Mouse (Mus musculus) layer of hippocampus, adult 9-10 months (tissue): Measurements from ENCODE around the gene Kif23.

Experiments used
- DNase-seq: peaks from one replicate; pipeline ENCODE4 v3.0.0; 2022; ENCODE audit warnings: low spot score

The Kif23 gene

GRCm38 (mm10) chr9:61904201-61904600, 42.4 kb downstream of the Kif23 start:
- DNase-seq: no peak

GRCm38 (mm10) chr9:61902445-61902844, 44.1 kb downstream of the Kif23 start:
- no peak for DNase-seq

DNA sequence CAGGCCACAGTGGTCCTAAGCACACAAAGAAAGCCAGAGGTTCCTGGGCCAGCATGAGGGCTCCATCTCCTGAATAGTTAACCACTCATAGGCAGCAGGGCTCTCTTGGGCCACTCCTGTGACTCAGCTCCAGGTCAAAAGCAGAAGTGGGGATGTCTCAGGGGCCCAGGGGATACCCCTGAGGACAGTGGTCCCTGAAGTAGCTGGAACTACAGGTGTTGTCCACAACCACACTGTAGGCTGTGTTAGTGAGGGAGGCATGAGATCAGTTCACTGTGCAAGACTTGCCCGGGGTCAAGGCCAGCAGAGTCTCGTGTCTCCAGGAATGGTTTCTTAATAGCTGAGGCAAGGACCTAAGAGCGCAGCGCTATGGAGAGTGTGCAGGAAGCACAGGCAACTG, 45.0 kb downstream of the Kif23 start:
- no peak for DNase-seq

DNA sequence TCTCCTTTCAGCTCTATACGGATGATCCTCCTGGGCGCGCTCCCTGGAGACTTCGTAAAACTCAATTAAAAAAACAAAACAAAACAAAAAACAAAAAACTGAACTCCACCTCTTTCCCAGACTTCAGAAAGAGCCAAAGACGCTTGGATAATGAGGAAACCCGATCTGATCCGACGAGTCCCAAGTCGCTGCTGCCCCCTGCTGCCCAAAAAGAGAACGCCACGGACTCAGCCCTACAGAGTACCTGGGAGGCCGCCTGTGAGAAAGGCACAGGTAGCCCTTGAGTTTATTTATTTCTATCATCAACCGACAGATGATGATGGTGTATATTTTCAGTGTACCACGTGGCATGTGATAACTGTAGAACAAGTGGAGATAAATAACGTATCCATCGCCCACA, 46.8 kb downstream of the Kif23 start:
- DNase-seq: peak; percentile 55

GRCm38 (mm10) chr9:61898401-61898800, 48.2 kb downstream of the Kif23 start:
- DNase-seq: peak; percentile 75

- DNase-seq: no peak
These were observed 51.6 kb downstream of the Kif23 start for GRCm38 (mm10) chr9:61895014-61895413.

GRCm38 (mm10) chr9:61889855-61890254, 56.7 kb downstream of the Kif23 start:
- DNase-seq: no peak

GRCm38 (mm10) chr9:61887661-61888379, 58.8 kb downstream of the Kif23 start:
- no peak for DNase-seq

GRCm38 (mm10) chr9:61885964-61886363, 60.6 kb downstream of the Kif23 start:
- DNase-seq: no peak

- DNase-seq: no peak
These were observed 61.6 kb downstream of the Kif23 start for GRCm38 (mm10) chr9:61884936-61885335.

DNA sequence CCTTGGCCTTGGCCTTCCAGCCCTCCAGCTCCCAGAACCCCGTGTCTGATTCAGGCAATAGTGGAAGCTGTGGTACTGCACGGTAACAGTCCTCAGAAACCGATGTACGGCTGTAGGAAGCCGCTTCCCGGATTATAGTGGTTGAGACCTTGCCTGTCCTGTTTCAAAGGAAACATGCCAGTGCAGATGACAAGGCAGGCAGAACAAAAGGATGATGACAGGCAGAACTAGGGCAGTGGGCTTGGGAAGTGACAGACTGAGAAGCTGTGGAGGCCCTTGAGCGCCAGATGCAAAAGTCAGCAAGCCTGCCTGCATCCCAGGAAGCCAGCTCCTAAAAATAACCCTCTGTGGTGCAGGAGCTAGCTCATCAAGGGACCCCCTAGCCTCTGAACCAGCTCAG, 62.2 kb downstream of the Kif23 start:
- no peak for DNase-seq

DNA sequence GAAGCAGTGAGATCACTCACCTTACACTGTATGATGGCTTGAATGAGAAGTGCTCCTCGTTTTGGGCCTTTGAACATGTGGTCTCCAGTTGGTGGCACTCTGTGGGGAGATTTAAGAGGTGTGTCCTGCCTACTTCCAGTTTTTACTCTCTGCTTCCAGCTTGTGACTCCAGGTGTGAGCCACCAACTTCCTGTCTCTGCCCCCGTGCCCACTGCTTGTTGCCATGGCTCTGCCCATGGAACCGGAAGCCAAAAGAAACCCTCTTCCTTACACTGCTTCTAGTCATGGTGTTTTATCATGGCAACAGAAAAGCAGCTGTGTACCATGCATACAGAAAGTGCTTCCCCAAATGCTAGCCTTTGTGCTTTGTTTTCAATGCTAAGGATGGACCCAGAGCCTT, 64.4 kb downstream of the Kif23 start:
- no peak for DNase-seq

DNA sequence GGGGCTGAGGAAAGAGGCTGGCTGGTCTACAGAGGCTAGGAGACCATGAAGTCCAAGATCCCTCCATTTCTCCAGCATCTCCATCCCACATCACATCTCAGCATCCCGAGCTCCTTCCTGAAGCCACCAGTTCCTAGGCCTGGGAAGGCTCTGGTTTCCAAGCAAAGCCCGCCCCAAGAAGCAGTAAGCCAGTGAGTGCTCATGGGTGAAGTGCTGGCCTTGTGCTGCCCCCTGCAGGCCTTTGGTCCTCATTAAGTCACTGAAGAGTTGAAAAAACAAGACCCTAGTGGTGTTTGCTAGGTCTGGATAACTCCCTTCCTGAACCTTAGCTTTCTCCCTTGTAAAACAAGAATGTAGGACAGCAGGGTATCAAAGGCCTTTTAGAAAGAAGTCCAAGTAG, 67.7 kb downstream of the Kif23 start:
- peak; percentile 65 for DNase-seq

DNA sequence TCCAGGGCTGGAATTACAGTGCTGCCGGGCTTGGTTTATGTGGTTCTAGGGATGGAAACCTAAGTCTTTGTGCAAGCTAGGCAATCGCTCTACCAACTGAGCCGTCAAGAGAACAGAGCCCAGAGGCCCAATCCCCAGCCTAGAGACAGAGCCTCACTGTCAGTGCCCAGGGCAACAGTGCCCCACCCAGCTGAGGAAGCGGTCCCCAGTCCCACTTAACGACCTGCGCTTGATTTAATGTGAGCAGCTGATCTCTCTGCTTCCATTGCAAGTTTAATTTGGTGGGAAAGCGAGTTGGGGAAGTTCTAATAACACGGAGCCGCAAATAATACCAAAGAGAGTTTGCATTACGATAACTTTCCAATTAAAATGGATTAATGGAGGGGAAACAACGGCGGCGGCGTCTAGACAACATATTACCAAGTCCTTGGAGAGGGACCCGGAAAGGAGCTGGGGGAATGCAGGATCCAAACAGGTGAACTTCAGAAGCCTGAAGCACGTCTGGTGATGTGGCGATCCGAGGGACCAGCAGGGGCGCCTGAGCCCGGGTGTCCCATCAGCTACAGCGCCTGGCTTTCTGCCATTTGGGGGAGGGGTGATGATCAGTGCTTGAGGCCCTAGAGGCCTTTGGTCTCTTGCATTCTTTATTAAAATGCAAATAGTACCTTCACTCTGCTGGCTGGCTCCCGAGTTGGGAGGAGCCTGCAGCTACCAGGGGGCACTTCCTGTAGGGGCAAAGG, 69.0 kb downstream of the Kif23 start:
- no peak for DNase-seq

DNA sequence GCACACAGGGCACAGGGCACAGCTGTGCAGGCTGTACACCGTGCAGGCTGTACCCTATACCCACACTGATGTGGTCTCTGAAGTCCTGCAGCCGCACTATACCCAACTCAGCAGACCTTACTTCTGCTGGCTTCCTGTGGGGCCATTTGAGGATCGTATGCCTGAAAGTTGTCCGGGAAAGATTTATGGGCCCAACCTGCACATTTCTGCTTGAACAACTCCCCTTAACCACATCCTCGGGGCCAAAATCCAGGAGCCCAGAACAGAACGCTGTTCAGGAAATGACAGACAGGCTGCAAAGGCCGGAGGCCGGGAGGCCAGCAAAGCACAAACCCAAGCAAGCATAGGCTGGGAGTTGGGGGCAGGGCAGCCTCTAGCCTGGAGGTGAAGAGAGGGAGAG, 73.2 kb downstream of the Kif23 start:
- no peak for DNase-seq

GRCm38 (mm10) chr9:61872246-61872941, 74.2 kb downstream of the Kif23 start:
- DNase-seq: no peak

DNA sequence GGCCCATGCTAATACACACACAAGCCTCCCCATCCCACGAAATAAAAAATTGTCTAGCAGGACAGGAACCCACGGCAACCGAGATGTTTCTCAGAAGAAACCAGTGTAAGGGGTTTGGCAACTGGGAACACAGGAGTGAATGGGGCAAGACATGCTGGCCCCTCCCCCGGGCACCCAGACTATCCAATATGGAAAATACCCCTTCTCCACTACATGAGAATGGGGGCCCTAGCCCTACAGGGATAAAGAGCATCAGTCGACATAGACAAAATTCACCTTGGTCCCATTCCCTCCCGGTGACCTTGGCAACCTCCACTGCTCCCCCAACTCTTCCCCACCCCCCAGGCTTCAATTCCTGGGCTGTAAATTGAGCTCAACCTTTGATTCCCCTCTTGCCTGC, 74.7 kb downstream of the Kif23 start:
- DNase-seq: no peak

DNA sequence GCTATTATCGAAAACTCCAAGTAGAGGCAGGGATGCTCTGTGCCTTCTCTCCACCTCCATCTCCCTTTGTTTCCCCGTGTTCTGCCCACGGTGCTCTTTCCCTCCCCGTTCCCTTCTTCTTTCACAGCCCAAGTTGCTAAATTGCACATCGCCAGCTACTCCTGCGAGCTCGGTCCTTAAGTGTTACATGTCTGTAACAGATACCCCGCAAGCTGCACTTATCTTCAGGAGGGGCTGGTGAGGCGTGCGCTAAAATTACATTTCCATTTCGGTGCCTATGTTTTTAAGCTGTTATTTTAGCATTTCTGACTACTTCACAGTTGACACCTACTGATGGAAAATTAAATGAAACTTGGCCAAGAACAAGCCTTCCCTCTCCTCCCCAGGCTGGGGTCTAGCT, 78.9 kb downstream of the Kif23 start:
- no peak for DNase-seq
